Mouse (Mus musculus) C2C12 (cell line): ENCODE results near the gene Ppp1r21.

Source experiments
- CTCF ChIP-seq: IDR thresholded peaks from one replicate; pipeline ENCODE4 v1.5.1; 2011; ENCODE audit not compliant: control insufficient read depth, insufficient read depth, insufficient read length
- MAX ChIP-seq: IDR thresholded peaks from one replicate; pipeline ENCODE4 v1.6.1; 2011; ENCODE audit warnings: mild to moderate bottlenecking, control low read depth
- MYOD1 ChIP-seq: IDR thresholded peaks from one replicate; pipeline ENCODE4 v1.6.1; 2011; ENCODE audit warnings: low read depth; ENCODE audit not compliant: control insufficient read depth, insufficient read length
- MYOG ChIP-seq: IDR thresholded peaks from one replicate; pipeline ENCODE4 v1.6.1; 2011; ENCODE audit not compliant: control insufficient read depth, insufficient read length; ENCODE audit errors: extremely low read depth
- USF1 ChIP-seq: IDR thresholded peaks from one replicate; pipeline ENCODE4 v1.6.1; 2011; ENCODE audit warnings: low read depth, mild to moderate bottlenecking, control low read depth, moderate library complexity

GRCm38 (mm10) chr17:88570784-88571183 lies 40.9 kb downstream of the Ppp1r21 start:
- no peak for TF ChIP-seq CTCF
- no peak for TF ChIP-seq MYOG
- TF ChIP-seq MAX = no peak
- no peak for TF ChIP-seq MYOD1
- no peak for TF ChIP-seq USF1
